Mouse (Mus musculus) embryonic facial prominence, embryonic 12.5 days (tissue): ENCODE measurements around the gene Brd3. TPM values are rescaled to one million over a fixed set of nuclear protein-coding genes. Genes with fewer than 3 reads are reported as not detected.
A peak's percentile ranks its signal among the peaks of the same experiment; 100 is the strongest.

Experiments
- ATAC-seq: fragments of 200-750 bp; cut with Nextera tagmentation; 2 replicates; pipeline ENCODE4 v1.8.0; 2017; ENCODE audit not compliant: insufficient number of reproducible peaks, insufficient read depth, low FRiP score, low TSS enrichment
- H3K27ac ChIP-seq: fragments of 300-500 bp; sonication (generic); 2 replicates; pipeline ENCODE4 v1.5.1; 2016; ENCODE audit warnings: mild to moderate bottlenecking
- H3K27me3 ChIP-seq: fragments of 300-500 bp; sonication (generic); 2 replicates; pipeline ENCODE4 v1.6.1; 2016; ENCODE audit warnings: mild to moderate bottlenecking, moderate library complexity
- H3K36me3 ChIP-seq: fragments of 300-500 bp; sonication (generic); 2 replicates; pipeline ENCODE4 v1.6.1; 2016; ENCODE audit warnings: mild to moderate bottlenecking
- H3K4me1 ChIP-seq: fragments of 300-500 bp; sonication (generic); 2 replicates; pipeline ENCODE4 v1.6.1; 2016
- H3K4me2 ChIP-seq: fragments of 300-500 bp; sonication (generic); replicated peaks from 2 replicates; pipeline ENCODE4 v1.6.1; 2016; ENCODE audit warnings: mild to moderate bottlenecking, moderate library complexity
- H3K4me3 ChIP-seq: fragments of 300-500 bp; sonication (generic); 2 replicates; pipeline ENCODE4 v1.5.1; 2016; ENCODE audit warnings: mild to moderate bottlenecking
- H3K9ac ChIP-seq: fragments of 300-500 bp; sonication (generic); 2 replicates; pipeline ENCODE4 v1.6.1; 2016; ENCODE audit warnings: mild to moderate bottlenecking, moderate library complexity
- H3K9me3 ChIP-seq: fragments of 300-500 bp; sonication (generic); 2 replicates; pipeline ENCODE4 v1.6.1; 2016; ENCODE audit warnings: mild to moderate bottlenecking, moderate library complexity
- WGBS: fragments of 180-500 bp; shearing (Covaris S2); methylation state at CpG from one replicate; pipeline ENCODE4 v1.1.7; 2016; 5-methylcytosine and 5-hydroxymethylcytosine counted together
- polyA plus RNA-seq: library from polyadenylated mRNA; unstranded; fragments of >200 nt; fragmentation: Nextera tagmentation; extraction: Ambion mirVana; gene quantifications from 2 replicates; pipeline ENCODE4 v1.2.1, GENCODE M21; 2016

Brd3 gene
- polyA plus RNA-seq, 1 experiment from 2014 or later, result 144 TPM

DNA sequence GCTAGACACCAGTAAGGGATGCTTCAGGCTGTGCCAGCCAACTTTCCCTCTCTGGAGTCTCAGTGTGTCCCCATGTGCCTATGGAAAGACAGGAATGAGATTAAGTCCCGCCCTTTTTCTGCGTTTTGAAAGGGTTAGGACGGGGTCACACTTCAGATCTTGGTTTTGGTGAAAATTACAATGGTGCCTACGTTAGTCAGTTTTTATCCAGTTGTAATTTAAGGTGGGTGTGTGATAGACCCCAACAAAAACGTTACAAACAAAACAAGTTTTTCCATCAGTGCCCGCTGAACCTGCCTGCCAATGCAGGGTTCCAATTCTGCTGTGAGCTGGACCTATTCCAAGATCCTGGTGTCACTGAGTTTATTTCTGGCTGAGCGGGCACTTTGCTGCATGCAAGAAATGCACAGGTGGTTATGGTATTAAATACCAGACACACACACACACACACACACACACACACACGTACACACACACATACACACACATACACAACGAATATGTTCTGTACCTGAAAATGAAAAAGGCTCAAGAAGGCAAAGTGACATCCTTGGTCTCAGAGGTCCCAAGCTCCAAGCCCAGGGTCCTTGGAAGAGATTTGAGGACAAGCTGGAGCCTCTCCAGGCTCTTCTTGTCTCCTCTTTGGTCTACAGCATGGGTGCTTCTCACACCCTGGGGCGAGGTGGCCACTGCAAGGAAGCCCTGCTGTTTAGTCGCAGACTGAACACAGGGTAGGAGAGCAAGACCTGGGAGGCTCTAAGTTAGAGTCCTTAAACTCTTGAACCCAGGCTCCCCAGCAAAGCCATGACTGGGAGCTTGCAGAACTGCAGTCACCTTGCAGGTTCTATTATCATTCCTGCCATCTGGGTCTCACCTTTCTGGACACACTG lies 30.9 kb downstream of the Brd3 start:
- no peaks in the 10 kb centered on the region for H3K27me3 ChIP-seq
- H3K36me3 ChIP-seq, result peaks cover 5% of the 10 kb centered on the region; the same call in 1 of the 2 replicates
- H3K9me3 ChIP-seq, result no peaks in the 10 kb centered on the region
- peak overlapping the region; percentile 79 for H3K4me3 ChIP-seq
- 33% methylated on average over 11 of the region's 11 CpGs for WGBS
- ATAC-seq, result no peak; the same call in 1 of the 2 replicates
- H3K27ac ChIP-seq, result peak overlapping the region; percentile 93
- peaks cover 38% of the 10 kb centered on the region for H3K4me1 ChIP-seq
- peak overlapping the region; percentile 64 for H3K9ac ChIP-seq
- H3K4me2 ChIP-seq, result peak overlapping the region; percentile 98

DNA sequence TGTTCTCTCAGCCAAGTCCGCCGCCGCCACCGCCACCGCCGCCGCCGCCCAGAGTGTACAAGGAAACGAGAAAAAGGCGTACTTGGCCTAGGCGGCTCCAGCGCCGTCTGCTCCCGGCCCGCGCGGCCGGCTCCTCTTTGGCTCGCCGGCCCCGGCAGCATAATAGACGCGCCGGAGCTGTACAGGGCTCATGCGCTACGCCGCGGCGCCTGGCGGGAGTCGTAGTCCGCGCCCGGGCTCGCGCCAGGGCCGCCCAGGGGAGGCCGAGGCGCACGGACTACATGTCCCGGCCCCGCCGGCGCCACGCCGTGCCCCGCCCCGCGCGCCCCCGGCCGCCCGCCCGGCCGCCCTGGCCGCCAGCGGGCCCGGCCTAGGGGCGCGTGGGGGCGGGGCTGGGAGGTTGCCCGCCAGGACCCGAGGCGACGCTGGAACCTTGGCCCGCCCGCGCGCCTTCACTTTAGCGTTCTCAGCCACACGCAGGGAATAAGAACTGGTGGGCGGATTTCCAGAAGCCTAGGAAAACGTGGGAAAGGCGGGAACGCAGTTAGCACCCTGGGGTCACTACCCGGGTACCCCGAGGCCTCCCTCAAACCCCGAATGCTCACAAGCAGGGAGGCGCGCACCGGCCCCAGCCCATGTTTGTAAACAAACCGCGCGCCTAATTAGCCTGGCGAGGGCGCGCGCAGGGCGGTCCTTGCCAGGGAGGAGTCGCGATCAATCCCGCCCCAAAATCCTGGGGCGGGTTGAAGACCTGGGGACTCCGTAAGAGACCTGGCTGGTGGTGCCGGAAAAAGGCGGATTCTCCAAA lies 31.8 kb downstream of the Brd3 start:
- H3K9ac ChIP-seq, result peak overlapping the region; percentile 91
- peak overlapping the region; percentile 98 for H3K4me2 ChIP-seq
- WGBS, result under 1% methylated on average over 96 of the region's 96 CpGs
- H3K4me3 ChIP-seq, result peak overlapping the region; percentile 79
- H3K27ac ChIP-seq, result peak overlapping the region; percentile 98
- peaks cover 8% of the 10 kb centered on the region for H3K36me3 ChIP-seq
- H3K9me3 ChIP-seq, result no peaks in the 10 kb centered on the region
- no peaks in the 10 kb centered on the region for H3K27me3 ChIP-seq
- H3K4me1 ChIP-seq, result peaks cover 47% of the 10 kb centered on the region
- peak; percentile 99 for ATAC-seq

DNA sequence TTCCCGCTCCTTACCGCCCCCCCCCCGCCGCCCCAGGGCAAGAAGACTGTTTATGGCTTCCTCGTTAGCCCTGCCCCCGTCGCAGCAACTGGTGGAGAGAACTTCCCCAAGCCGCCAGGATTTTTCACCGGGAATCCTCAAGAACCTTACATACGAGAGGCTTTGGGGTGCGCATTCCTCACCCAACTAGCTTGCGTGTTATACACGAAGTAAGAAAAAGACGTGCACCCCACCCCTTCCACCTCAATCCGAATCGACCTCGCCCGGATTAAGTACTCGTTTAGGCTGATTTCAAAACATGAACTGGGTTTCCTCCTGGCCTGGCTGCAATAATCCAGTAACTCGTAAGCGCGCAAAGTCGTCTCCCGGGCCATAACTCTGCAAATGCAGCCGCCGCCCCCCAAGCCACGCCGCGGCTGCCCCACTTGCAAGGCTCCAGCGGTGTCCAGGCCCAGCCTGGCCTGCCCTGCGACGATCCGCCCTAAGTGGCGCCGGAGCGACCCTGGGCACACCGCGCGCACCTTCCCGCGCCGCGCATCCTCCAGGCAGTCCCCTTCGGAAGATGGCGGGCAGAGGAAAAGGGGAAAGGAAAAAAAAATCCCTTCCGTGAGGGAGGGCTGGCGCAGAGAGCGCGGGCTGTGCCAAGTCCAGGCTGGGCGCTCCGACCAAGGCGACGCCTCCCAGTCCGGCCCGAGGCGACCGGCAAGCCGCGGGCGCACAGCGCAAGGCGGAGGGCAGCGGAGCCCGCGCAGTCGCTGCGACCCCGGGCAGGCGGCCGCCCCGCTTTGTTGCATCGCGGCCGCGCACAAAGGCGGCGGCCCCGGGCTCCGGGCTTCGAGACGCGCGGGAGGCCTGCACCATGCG lies 32.6 kb downstream of the Brd3 start:
- peak; percentile 20; the same call in 1 of the 2 replicates for ATAC-seq
- no peaks in the 10 kb centered on the region for H3K27me3 ChIP-seq
- peak overlapping the region; percentile 98 for H3K27ac ChIP-seq
- peak overlapping the region; percentile 79 for H3K4me3 ChIP-seq
- H3K4me1 ChIP-seq, result peaks cover 54% of the 10 kb centered on the region
- no peaks in the 10 kb centered on the region for H3K9me3 ChIP-seq
- WGBS, result under 1% methylated on average over 82 of the region's 84 CpGs
- H3K4me2 ChIP-seq, result peak overlapping the region; percentile 98
- H3K36me3 ChIP-seq, result peaks cover 8% of the 10 kb centered on the region
- H3K9ac ChIP-seq, result peak overlapping the region; percentile 91

DNA sequence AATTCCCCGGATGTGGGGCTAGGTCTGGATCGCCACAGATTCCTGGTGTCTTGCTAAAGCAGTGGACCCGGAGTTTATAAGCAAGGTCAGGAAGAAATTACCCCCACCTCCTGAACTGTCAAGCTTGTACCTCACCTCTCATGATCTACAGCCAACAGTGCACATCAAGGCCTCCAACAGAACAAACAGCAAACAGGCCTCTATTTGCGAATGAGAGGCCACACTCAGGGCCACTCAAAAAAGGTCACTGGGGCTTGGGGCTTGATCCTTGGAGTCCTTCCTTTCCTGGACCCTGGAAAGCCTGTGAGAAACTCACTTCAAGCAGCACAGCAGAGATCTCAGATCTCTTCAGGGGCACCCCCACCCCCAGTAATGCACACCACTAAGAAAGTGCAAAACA lies 33.6 kb downstream of the Brd3 start:
- Histone ChIP-seq H3K4me1 (peaks cover 63% of the 10 kb centered on the region), H3K9ac (peak overlapping the region; percentile 91), H3K4me3 (peak overlapping the region; percentile 79), H3K36me3 (peaks cover 8% of the 10 kb centered on the region), H3K27me3 (no peaks in the 10 kb centered on the region), H3K4me2 (peak overlapping the region; percentile 98), H3K9me3 (no peaks in the 10 kb centered on the region), H3K27ac (no peak overlapping the region)
- 17% methylated on average over 4 of the region's 4 CpGs for WGBS
- ATAC-seq, result no peak

DNA sequence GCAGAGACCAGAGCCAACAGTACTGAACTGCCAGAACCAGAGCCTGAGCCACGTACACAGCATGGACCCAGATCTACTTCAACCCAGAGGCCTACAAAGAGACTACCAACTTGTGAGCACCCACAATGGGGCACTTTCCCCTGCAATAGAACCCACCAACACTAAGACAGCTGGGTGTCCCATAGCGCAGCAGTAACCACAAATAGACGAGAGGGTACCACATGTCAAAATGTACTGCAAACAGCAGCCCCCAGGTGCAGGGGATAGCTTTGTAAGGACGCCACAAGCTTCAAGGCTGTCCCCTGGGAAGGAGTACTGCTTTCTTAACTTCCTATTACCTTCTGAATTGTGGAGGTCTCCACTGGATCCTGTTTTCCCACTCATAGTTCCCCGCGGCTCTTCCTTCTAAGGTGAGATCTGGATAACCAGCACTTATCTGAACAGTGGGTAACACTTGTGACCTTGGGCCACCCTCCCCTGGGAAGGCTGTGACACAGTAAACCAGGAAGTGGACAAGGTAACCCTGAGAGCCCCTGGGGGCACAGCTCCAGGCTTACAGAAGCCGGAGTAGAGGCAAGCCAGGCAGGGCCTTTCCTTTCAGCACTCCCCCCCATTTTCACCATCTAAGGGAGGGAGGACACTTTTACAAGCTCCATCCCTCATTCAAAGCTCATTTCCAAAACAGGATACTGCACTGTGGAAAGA lies 34.2 kb downstream of the Brd3 start:
- no peaks in the 10 kb centered on the region for H3K27me3 ChIP-seq
- 63% methylated on average over 7 of the region's 7 CpGs for WGBS
- H3K4me1 ChIP-seq, result peaks cover 63% of the 10 kb centered on the region
- peaks cover 10% of the 10 kb centered on the region for H3K36me3 ChIP-seq
- no peak for ATAC-seq
- H3K9me3 ChIP-seq, result no peaks in the 10 kb centered on the region
- peak overlapping the region; percentile 98 for H3K4me2 ChIP-seq
- H3K27ac ChIP-seq, result no peak overlapping the region
- H3K4me3 ChIP-seq, result peak overlapping the region; percentile 79
- peak overlapping the region; percentile 91 for H3K9ac ChIP-seq

DNA sequence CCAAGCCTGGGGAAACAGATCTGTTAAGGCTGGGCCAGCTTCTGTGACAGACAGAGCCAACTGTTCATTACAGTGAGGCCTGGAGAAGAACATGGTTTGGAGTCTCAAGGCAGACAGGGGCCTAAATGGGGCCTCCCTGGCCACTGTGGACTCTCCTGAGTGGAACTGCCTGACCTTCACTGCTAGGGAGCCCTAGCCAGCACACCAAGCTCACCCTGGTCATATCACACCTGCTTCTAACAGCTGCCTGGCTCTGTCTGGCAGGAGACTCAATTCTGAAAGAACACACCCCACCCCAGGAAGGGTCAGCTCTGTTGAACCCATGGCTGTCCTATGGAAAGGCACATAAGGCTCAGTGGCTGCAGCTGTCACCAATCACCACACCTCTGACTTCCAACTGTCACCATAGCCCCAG lies 36.3 kb downstream of the Brd3 start:
- Histone ChIP-seq H3K4me2 (no peak overlapping the region), H3K36me3 (peaks cover 25% of the 10 kb centered on the region)
- no peak for ATAC-seq

DNA sequence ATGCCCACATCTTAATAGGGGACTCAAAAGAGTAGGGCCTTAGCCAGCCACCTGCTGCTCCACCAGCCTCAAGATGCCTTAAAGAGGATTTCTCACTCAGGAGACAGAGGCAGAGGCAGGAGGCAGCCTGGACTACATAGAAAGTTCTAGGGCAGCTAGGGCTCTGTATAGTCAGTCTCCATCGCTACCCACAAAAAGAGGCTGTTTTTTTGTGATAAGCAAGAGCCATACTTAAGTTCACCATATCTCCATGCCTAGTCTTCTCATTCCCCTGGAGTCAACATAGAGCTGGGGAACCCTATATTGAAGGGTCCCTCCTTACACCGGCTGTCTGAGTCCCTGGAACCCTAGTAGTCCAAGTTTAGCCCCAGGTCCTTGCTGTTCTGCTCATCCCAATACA lies 36.9 kb downstream of the Brd3 start:
- ATAC-seq, result no peak
- H3K27me3 ChIP-seq, result no peaks in the 10 kb centered on the region
- 90% methylated on average over 2 of the region's 2 CpGs for whole genome bisulfite sequencing
- no peak overlapping the region for H3K4me3 ChIP-seq
- H3K9me3 ChIP-seq, result no peaks in the 10 kb centered on the region
- no peak overlapping the region for H3K9ac ChIP-seq
- peaks cover 52% of the 10 kb centered on the region for H3K4me1 ChIP-seq
- no peak overlapping the region for H3K27ac ChIP-seq
- H3K36me3 ChIP-seq, result peaks cover 31% of the 10 kb centered on the region
- no peak overlapping the region for H3K4me2 ChIP-seq

More for the DNA sequence above, 36.3 kb downstream of the Brd3 start:
- Histone ChIP-seq H3K4me1 (peaks cover 52% of the 10 kb centered on the region), H3K27ac (no peak overlapping the region), H3K4me3 (no peak overlapping the region), H3K27me3 (no peaks in the 10 kb centered on the region), H3K9ac (no peak overlapping the region), H3K9me3 (no peaks in the 10 kb centered on the region)

DNA sequence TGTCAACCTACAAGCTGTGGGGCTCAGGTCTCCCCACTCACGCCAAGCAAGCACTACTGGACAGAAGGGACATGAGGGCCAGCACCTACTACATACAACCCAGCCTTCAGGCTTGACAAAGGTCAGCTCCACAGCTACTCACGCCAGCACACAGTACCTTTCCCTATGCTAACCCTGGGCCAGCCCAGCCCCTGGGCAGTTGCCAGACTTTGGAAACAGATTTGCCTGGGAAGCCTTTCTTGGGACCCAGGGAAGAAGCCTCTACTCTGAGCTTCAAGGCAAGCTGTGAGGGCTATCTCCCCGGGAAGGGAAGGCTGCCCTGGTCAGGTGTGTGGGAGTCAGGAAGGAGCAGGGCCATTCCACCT lies 37.5 kb downstream of the Brd3 start:
- peaks cover 31% of the 10 kb centered on the region for H3K36me3 ChIP-seq
- H3K27ac ChIP-seq, result no peak overlapping the region
- H3K4me1 ChIP-seq, result peaks cover 52% of the 10 kb centered on the region
- H3K4me3 ChIP-seq, result no peak overlapping the region
- no peak overlapping the region for H3K9ac ChIP-seq
- no peaks in the 10 kb centered on the region for H3K27me3 ChIP-seq
- 72% methylated on average over 3 of the region's 3 CpGs for WGBS
- H3K9me3 ChIP-seq, result no peaks in the 10 kb centered on the region
- ATAC-seq, result no peak
- H3K4me2 ChIP-seq, result no peak overlapping the region

DNA sequence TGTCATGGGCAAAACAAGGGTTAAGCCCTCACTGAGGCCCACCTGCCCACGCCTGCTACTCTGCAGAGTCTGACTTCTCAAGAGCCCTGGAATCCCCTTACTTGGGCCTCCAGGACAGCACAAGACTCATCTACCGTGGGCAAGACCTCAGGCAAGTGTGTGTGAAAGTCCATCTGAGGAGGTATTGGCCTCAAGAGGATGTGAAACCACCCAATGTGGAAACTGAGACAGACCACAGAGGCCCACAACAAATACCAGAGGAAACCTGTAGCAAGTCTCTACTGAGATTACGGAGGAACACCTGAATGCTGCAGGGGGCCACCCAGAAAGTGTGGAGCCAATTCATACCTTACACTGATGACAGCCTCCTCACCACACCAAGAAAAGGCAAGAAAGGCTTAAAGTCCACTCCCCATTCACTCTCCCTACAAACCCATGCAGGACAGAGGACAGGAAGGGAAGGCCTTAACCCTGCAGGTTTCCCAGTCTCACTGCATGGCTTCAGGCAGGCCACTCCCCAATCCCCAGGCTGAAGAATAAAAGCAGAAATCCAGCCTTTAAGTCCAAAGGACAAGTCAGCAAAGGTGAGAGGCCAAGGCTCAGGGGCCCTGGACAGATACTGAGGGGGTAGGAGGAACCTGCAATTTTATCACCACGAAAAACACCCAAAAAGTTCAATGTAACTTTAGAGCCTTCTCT lies 38.0 kb downstream of the Brd3 start:
- H3K4me1 ChIP-seq, result peaks cover 52% of the 10 kb centered on the region
- no peaks in the 10 kb centered on the region for H3K27me3 ChIP-seq
- H3K4me3 ChIP-seq, result no peak overlapping the region
- peaks cover 36% of the 10 kb centered on the region for H3K36me3 ChIP-seq
- H3K27ac ChIP-seq, result no peak overlapping the region
- no peak overlapping the region for H3K9ac ChIP-seq
- no peak overlapping the region for H3K4me2 ChIP-seq
- 67% methylated on average over 4 of the region's 4 CpGs for WGBS
- ATAC-seq, result no peak
- H3K9me3 ChIP-seq, result no peaks in the 10 kb centered on the region

DNA sequence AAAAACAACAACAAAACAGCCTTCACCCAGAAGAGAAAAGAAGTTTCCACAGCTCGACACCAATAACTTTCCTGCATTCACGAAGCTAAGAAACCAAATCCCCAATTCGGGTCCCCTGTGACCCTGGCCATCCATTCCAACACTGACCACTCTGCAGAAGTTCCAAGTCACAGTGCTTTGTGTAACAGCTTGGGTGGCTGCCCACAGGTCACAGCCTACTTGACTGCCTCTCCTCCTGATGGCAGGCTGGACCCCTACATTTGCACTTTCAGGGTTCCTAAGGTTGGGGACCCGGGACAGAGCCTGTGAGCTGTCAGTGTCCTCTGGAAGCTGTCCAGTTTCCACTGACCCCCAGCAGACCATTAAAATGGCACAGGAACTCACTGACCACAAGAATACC lies 44.6 kb downstream of the Brd3 start:
- Histone ChIP-seq H3K4me2 (no peak overlapping the region), H3K36me3 (peaks cover 87% of the 10 kb centered on the region), H3K4me1 (no peaks in the 10 kb centered on the region), H3K27me3 (no peaks in the 10 kb centered on the region), H3K27ac (no peak overlapping the region), H3K4me3 (no peak overlapping the region), H3K9ac (no peak overlapping the region), H3K9me3 (no peaks in the 10 kb centered on the region)
- ATAC-seq, result no peak
- 87% methylated on average over 4 of the region's 4 CpGs for whole genome bisulfite sequencing
